Mouse (Mus musculus) kidney, postnatal 10 days (tissue): ENCODE measurements around the gene Gm13276.
"Not testable (repeated sequence)": the region's sequence is repeated elsewhere in the genome, so short reads cannot be mapped to it uniquely, and the experiment has no call there.

Experiments
- DNase-seq: peaks from one replicate; pipeline ENCODE4 v3.0.0; 2021; ENCODE audit warnings: mixed read lengths

Gm13276 gene

GRCm38 (mm10) chr4:88785409-88785808, at the start of gene Gm13276:
Gene Gm13276 (plus strand): TSS chr4:88785709.
- DNase-seq, result not testable (repeated sequence)

DNA sequence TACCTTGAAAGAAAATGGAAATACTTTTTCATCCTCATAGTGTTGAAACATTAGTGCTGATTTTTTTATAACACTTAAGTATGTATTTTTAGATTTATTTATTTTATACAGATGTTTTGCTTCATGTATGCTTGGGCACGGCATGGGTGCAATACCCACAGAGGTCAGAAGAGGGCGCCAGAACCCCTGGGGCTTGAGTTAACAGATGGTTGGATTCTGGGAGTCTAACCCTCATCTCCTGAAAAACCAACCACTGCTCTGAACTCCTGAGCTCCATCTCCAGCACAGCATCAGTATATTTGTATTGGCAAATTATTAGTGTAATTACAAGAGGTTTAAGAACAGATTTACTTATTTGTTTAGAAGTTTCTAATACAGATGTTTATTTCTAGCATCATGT, 47.0 kb upstream of the Gm13276 start:
- DNase-seq, result peak; percentile 85

- DNase-seq, result no peak
Observed at GRCm38 (mm10) chr4:88739036-88739435, 46.5 kb upstream of the Gm13276 start.

- DNase-seq, result no peak
Observed at GRCm38 (mm10) chr4:88741426-88741825, 44.1 kb upstream of the Gm13276 start.

DNA sequence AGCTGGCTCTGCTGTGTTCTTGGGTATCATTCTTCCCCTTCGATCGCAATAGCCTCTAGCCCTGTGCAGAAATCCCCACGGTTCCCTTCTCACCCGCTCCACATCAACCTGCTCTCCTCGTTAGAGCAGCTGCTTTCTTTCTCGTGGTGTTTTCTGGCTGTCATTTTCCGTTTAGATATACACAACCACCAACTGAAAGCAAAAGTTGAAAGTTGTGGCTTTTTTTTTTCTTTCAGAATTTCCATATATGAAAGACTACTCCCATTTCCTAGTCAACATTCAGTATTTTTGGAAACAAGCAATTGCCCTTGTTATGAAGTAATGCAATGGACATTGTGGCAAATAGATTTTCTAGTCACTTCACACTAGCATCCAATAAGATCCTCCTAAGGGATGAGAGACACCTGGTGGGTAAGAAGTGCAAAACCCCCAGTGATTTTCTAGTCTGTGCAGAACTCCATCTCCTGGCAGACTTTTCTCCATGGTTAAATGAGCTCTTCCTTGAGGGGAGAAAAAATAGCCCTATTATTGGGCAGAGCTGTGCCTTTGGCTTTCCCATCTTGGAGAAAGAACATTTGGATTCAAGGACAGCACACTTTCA, 42.6 kb upstream of the Gm13276 start:
- DNase-seq, result no peak

DNA sequence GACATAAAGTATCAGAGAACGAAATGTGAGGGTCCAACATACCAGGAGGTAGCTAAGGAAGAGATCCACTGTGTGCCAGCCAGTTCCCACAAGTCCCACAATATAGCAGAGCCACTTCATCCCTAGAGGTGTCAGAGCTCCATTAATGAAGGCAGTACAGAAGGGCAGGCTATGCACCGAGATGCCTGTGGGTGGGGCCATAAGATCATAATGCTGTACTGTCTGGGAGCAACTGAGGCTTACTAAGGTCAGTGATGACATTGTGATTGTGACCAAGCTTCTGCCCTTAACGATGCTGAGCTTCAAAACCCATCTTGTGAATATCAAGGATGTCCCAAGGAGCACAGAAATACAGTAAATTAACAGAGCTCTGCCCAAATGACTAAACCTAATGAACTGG, 41.3 kb upstream of the Gm13276 start:
- no peak for DNase-seq

GRCm38 (mm10) chr4:88749926-88750325, 35.6 kb upstream of the Gm13276 start:
- no peak for DNase-seq

- DNase-seq, result peak; percentile 66
Observed at GRCm38 (mm10) chr4:88754818-88755340, 30.6 kb upstream of the Gm13276 start, which contains the start of gene Gm13271. Gene Gm13271 (plus strand): TSS chr4:88754868.

GRCm38 (mm10) chr4:88756581-88757513, 28.7 kb upstream of the Gm13276 start:
- not testable (repeated sequence) for DNase-seq

GRCm38 (mm10) chr4:88757628-88758031, 27.9 kb upstream of the Gm13276 start:
- DNase-seq, result peak; percentile 90

DNA sequence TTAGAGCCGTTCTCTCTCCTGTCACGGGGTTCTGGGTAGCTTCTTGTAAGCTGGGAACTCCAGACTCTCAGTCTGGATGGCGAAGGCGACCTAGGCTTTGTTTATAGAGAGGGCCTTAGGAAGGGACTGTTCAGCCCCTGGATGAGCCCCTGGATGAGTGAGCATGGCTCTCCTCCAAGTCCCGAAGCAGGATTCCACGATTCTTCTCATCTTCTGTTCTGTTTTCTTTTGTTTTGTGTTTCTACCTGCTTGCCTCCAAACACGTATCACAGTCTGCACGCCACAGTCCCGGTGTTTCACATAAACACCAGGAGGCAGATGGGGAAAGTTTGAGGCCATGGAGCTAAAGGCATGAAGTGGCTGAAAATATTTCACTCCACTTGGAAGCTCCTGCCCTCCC, 26.8 kb upstream of the Gm13276 start:
- not testable (repeated sequence) for DNase-seq

DNA sequence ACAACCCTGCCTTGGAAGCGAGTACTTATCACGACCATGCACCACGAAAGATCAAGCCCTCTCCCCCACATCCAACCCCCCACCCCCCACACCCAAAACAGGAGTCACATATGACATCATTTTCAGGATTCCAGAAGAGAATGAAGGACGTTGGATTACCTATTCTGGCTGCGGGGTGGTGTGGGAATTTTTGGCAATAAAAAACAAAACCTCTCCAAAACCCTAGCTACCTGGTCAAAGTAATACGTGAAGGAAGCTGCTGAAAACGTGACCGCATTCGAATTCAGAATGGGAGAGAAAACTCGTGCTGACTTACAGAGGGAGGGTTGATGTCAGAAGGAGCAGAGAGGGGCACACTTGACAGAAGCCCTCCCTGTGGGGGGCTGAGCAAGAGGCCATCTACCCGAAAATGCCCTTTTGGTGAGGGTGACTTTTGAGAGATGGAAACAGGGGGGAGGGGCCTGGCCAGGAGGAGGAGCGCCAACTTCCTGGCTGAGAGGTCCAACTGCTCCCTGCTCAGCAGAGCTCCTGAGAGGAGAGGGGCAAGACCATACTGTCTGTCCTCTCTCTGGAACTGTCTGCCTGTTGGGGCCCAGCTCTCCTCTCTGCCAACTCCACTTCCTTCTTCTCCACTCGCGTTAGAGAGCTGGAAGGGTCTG, 25.8 kb upstream of the Gm13276 start, which contains the start of gene Gm13283:
Gene Gm13283 (plus strand): TSS at position 510 of the 659 bp plus-strand sequence.
- DNase-seq, result peak; percentile 52

- DNase-seq, result peak; percentile 87
Observed at GRCm38 (mm10) chr4:88760431-88760830, 25.1 kb upstream of the Gm13276 start.

DNA sequence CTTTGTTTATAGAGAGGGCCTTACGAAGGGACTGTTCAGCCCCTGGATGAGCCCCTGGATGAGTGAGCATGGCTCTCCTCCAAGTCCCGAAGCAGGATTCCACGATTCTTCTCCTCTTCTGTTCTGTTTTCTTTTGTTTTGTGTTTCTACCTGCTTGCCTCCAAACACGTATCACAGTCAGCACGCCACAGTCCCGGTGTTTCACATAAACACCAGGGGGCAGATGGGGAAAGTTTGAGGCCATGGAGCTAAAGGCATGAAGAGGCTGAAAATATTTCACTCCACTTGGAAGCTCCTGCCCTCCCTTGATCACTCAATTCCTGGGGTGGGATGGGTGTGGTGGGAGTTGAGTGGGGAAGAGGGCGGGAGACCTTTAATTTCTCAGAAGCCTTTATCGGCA, 23.7 kb upstream of the Gm13276 start:
- peak; percentile 74 for DNase-seq

GRCm38 (mm10) chr4:88762341-88762740, 23.2 kb upstream of the Gm13276 start:
- peak; percentile 21 for DNase-seq

DNA sequence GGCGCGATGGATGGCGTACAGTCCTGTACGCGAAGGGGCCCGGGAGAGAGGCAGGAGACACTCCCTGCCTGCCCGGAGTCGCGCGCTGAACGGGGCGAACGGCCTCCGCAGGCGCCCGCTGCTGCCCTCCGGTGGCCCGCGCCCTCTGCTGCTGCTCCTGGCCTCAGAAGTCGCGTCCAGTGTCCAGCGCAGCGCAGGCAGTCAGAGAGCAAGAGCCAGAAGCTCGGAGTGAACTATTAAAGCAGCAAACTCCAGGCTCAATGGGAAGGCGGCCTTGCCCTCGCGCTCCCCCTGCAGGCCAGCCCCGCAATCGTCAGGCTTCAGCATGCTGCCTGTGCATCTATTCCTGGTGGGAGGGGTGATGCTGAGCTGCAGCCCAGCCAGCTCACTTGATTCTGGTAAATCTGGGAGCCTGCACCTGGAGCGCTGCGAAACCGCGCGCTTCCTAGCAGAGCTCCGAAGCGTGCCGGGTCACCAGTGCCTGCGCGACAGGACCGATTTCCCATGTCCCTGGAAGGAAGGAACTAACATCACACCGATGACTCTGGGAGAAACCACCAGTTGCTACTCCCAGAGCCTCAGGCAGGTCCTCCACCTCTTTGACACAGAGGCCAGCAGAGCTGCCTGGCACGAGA, 22.0 kb upstream of the Gm13276 start:
- peak; percentile 74 for DNase-seq

DNA sequence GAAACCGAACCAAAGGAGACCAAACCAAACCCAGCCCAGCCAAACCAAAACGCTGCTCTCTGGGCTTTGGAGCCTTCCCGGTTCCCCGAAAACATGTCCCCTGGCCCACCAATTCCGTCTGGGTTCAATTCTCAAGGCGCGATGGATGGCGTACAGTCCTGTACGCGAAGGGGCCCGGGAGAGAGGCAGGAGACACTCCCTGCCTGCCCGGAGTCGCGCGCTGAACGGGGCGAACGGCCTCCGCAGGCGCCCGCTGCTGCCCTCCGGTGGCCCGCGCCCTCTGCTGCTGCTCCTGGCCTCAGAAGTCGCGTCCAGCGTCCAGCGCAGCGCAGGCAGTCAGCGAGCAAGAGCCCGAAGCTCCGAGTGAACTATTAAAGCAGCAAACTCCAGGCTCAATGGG, 12.0 kb upstream of the Gm13276 start, which contains the start of gene Gm13290:
Gene Gm13290 (plus strand): TSS at position 301 of the 400 bp plus-strand sequence.
- not testable (repeated sequence) for DNase-seq

DNA sequence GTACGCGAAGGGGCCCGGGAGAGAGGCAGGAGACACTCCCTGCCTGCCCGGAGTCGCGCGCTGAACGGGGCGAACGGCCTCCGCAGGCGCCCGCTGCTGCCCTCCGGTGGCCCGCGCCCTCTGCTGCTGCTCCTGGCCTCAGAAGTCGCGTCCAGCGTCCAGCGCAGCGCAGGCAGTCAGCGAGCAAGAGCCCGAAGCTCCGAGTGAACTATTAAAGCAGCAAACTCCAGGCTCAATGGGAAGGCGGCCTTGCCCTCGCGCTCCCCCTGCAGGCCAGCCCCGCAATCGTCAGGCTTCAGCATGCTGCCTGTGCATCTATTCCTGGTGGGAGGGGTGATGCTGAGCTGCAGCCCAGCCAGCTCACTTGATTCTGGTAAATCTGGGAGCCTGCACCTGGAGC, 8.9 kb upstream of the Gm13276 start, which contains the start of gene Gm13289:
Gene Gm13289 (plus strand): TSS at position 301 of the 400 bp plus-strand sequence.
- not testable (repeated sequence) for DNase-seq

GRCm38 (mm10) chr4:88779550-88779949, 6.0 kb upstream of the Gm13276 start, which contains the start of gene Gm13272:
Gene Gm13272 (plus strand): TSS chr4:88779850.
- not testable (repeated sequence) for DNase-seq

GRCm38 (mm10) chr4:88780320-88780719, 5.2 kb upstream of the Gm13276 start:
- peak; percentile 15 for DNase-seq

DNA sequence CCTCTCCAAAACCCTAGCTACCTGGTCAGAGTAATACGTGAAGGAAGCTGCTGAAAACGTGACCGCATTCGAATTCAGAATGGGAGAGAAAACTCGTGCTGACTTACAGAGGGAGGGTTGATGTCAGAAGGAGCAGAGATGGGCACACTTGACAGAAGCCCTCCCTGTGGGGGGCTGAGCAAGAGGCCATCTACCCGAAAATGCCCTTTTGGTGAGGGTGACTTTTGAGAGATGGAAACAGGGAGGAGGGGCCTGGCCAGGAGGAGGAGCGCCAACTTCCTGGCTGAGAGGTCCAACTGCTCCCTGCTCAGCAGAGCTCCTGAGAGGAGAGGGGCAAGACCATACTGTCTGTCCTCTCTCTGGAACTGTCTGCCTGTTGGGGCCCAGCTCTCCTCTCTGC, 3.7 kb upstream of the Gm13276 start, which contains the start of gene Ifnz:
Gene Ifnz (plus strand): TSS at position 301 of the 400 bp plus-strand sequence.
- DNase-seq, result not testable (repeated sequence)

GRCm38 (mm10) chr4:88782335-88782734, 3.2 kb upstream of the Gm13276 start:
- DNase-seq, result peak; percentile 13
